Mouse (Mus musculus) E14TG2a.4 (cell line): ENCODE data around the gene Pex5l.

Source experiments
- CTCF ChIP-seq: conservative IDR thresholded peaks from 2 replicates; pipeline ENCODE4 v1.5.1; 2014; ENCODE audit warnings: low read length
- NANOG ChIP-seq: IDR thresholded peaks from 2 replicates; pipeline ENCODE4 v1.6.1; 2014; ENCODE audit warnings: borderline replicate concordance, low read length, mixed read lengths

GRCm38 (mm10) chr3:33063590-33063989, 79.5 kb downstream of the Pex5l start:
- no peak for TF ChIP-seq CTCF
- TF ChIP-seq NANOG, result no peak
